Comparison of ENCODE assay signal across 8 mouse cellular contexts in genomic region chr2:180892841-180893521, GRCm38 (mm10). TPM values are rescaled to one million over a fixed set of nuclear protein-coding genes. Genes with fewer than 3 reads are reported as not detected.
DNase-seq lines count a peak whose midpoint lies in the region; ATAC-seq and TF ChIP-seq lines count a peak whose summit lies in the region.

No protein-coding gene starts in this region.

- TF ChIP-seq POLR2A in testis, adult 2 months (IDR thresholded peaks at IDR 0.05; ENCODE audit: control insufficient read depth, low read depth, low read length) = peak; percentile 30; the same call in 1 of the 2 replicates

- H3K9me3 ChIP-seq in hindbrain, embryonic 12.5 days (replicated peaks) = no peaks in the 10 kb centered on the region
- no peaks in the 10 kb centered on the region for H3K9me3 ChIP-seq in neural tube, embryonic 13.5 days

- peak overlapping the region; percentile 100 for H3K9ac ChIP-seq in hindbrain, embryonic 12.5 days
- H3K9ac ChIP-seq in neural tube, embryonic 13.5 days = peak overlapping the region; percentile 100

- H3K4me3 ChIP-seq in testis, adult 2 months (ENCODE audit: control insufficient read depth, low read depth, low read length) = peak overlapping the region; percentile 73
- H3K4me3 ChIP-seq in hindbrain, embryonic 12.5 days = peak overlapping the region; percentile 81
- H3K4me3 ChIP-seq in neural tube, embryonic 13.5 days = peak overlapping the region; percentile 88

- WGBS in hindbrain, embryonic 12.5 days = under 1% methylated on average over 91 of the region's 97 CpGs
- WGBS in neural tube, embryonic 13.5 days = under 1% methylated on average over 91 of the region's 97 CpGs

- ATAC-seq in hindbrain, embryonic 12.5 days (ENCODE audit: low FRiP score) = peak; percentile 22
- ATAC-seq in neural tube, embryonic 13.5 days (ENCODE audit: low read depth) = peak; percentile 37
- no peak for ATAC-seq in activated CD4-positive, CD25-positive, alpha-beta regulatory T cell, adult 4 months

- peak overlapping the region; percentile 68 for H3K4me2 ChIP-seq in hindbrain, embryonic 12.5 days (replicated peaks)
- H3K4me2 ChIP-seq in neural tube, embryonic 13.5 days = peak overlapping the region; percentile 74

- no peaks in the 10 kb centered on the region for H3K36me3 ChIP-seq in testis, adult 2 months (ENCODE audit: control insufficient read depth, insufficient read depth, low read length)
- peaks cover 5% of the 10 kb centered on the region; the same call in 1 of the 2 replicates for H3K36me3 ChIP-seq in hindbrain, embryonic 12.5 days
- 0 out of 2 replicates have a peak, but pooled peaks cover 7% of the 10 kb centered on the region for H3K36me3 ChIP-seq in neural tube, embryonic 13.5 days

- intact Hi-C loops in left cerebral cortex, postnatal 14 days (cut with DNase I) = loop anchor here (5.0 kb wide), 2 partner anchors 51 to 106 kb away; no protein-coding TSS in a partner anchor

- H3K4me1 ChIP-seq in testis, adult 2 months (ENCODE audit: control insufficient read depth, insufficient read depth, low read length) = peaks cover 38% of the 10 kb centered on the region
- peaks cover 71% of the 10 kb centered on the region for H3K4me1 ChIP-seq in hindbrain, embryonic 12.5 days
- H3K4me1 ChIP-seq in neural tube, embryonic 13.5 days (replicated peaks) = peaks cover 85% of the 10 kb centered on the region

- no peaks in the 10 kb centered on the region; the same call in 1 of the 2 replicates for H3K27me3 ChIP-seq in testis, adult 2 months (ENCODE audit: control insufficient read depth, insufficient read depth, low read length)
- H3K27me3 ChIP-seq in hindbrain, embryonic 12.5 days = peaks cover 45% of the 10 kb centered on the region
- peaks cover 26% of the 10 kb centered on the region for H3K27me3 ChIP-seq in neural tube, embryonic 13.5 days

- H3K27ac ChIP-seq in testis, adult 2 months (ENCODE audit: control insufficient read depth, insufficient read depth, low read depth, low read length) = 0 out of 2 replicates have a peak overlapping the region, but pooled peaks have one; percentile 25
- H3K27ac ChIP-seq in hindbrain, embryonic 12.5 days = peak overlapping the region; percentile 94
- H3K27ac ChIP-seq in neural tube, embryonic 13.5 days (replicated peaks) = peak overlapping the region; percentile 99

- DNase-seq in testis, postnatal 14 days (ENCODE audit: low spot score) = no peak
- peak; percentile 68 for DNase-seq in embryo, embryonic 9.5 days (ENCODE audit: extremely low spot score)
- DNase-seq in left cerebral cortex, postnatal 14 days (ENCODE audit: low spot score in 2 of 2) = peak; percentile 94 to 95
- DNase-seq in urinary bladder, adult 18-20 months (ENCODE audit: low spot score in 2 of 2) = no peak

- TF ChIP-seq CTCF in testis, adult 2 months (IDR thresholded peaks at IDR 0.05; ENCODE audit: control insufficient read depth, insufficient read depth, insufficient replicate concordance, low read depth, low read length) = no peak

RNA-seq across cellular contexts. Expression of gene Ythdf1, which starts 27.8 kb away (rescaled TPM):
- polyA plus RNA-seq in testis, adult 2 months (2012; rRNA removed) = 22.5 TPM in 2 replicates
- polyA plus RNA-seq in hindbrain, embryonic 12.5 days (2016; fragmentation: Nextera tagmentation; extraction: Ambion mirVana) = 61.0 and 65.0 TPM in 2 replicates
- total RNA-seq in left cerebral cortex, postnatal 14 days (2021) = 10 to 100 TPM; 63.1 to 68.4 TPM
- polyA plus RNA-seq in neural tube, embryonic 13.5 days (2015; fragmentation: Nextera tagmentation; extraction: Ambion mirVana) = 50.7 and 55.9 TPM in 2 replicates
- 10 to 100 TPM in 1 of 2 experiments, 1 to 10 TPM in 1; 9.5 to 12.2 TPM for polyA plus RNA-seq in activated CD4-positive, CD25-positive, alpha-beta regulatory T cell, adult 4 months (2017; shearing (Covaris generic))

RNA-seq across cellular contexts. Expression of gene Birc7, which starts 35.8 kb away (rescaled TPM):
- not detected in 2 replicates for polyA plus RNA-seq in testis, adult 2 months (2012; rRNA removed)
- polyA plus RNA-seq in hindbrain, embryonic 12.5 days (2016; fragmentation: Nextera tagmentation; extraction: Ambion mirVana) = 0.41 TPM in 1 of 2 replicates, not detected in the other
- not detected for total RNA-seq in left cerebral cortex, postnatal 14 days (2021)
- 0.43 and 0.60 TPM in 2 replicates for polyA plus RNA-seq in neural tube, embryonic 13.5 days (2015; fragmentation: Nextera tagmentation; extraction: Ambion mirVana)
- polyA plus RNA-seq in activated CD4-positive, CD25-positive, alpha-beta regulatory T cell, adult 4 months (2017; shearing (Covaris generic)) = not detected

Comparison
In these comparisons a context has a peak if more than half of its experiments do, and no peak if none do; other contexts are left out.
1. H3K27ac ChIP-seq: peak in every context shown above with its lines; median percentile 99 in neural tube, embryonic 13.5 days; 94 in hindbrain, embryonic 12.5 days; 25 in testis, adult 2 months.
2. DNase-seq: peak in embryo, embryonic 9.5 days (single experiment) and left cerebral cortex, postnatal 14 days (2 of 2); none in testis, postnatal 14 days (single experiment) and urinary bladder, adult 18-20 months (0 of 2).
3. Peak in every context shown above with its lines, with median percentiles within 50 percentile points of each other: H3K4me3 ChIP-seq.